Mouse (Mus musculus) left cerebral cortex, postnatal 25 days (tissue): ENCODE results near the gene Arpp21. TPM values are rescaled to one million over a fixed set of nuclear protein-coding genes. Genes with fewer than 3 reads are reported as not detected.
A peak's percentile ranks its signal among the peaks of the same experiment; 100 is the strongest.
"Not testable (repeated sequence)": the region's sequence is repeated elsewhere in the genome, so short reads cannot be mapped to it uniquely, and the experiment has no call there.

Experiments
- DNase-seq, 2 experiments: peaks; one replicate each; pipeline ENCODE4 v3.0.0; 2022; ENCODE audit warnings: low spot score in 2 of 2, mixed read lengths in 1 of 2
- intact Hi-C: fragments of 180-260 bp; cut with DNase I; formaldehyde crosslinking; loops from one replicate; pipeline ENCODE4 v1.15.1; 2025
- microRNA-seq, 2 experiments: library from miRNA; unstranded; fragments of <30 nt; microRNA quantifications; one replicate each; pipeline ENCODE4 v1.2.0; 2022
- total RNA-seq, 2 experiments: library from RNA; stranded (reverse); gene quantifications; 2 replicates each; pipeline ENCODE4 v1.2.3; 2021

The Arpp21 gene
- total RNA-seq, 2 experiments from 2014 or later, result 805 to 898 TPM

DNA sequence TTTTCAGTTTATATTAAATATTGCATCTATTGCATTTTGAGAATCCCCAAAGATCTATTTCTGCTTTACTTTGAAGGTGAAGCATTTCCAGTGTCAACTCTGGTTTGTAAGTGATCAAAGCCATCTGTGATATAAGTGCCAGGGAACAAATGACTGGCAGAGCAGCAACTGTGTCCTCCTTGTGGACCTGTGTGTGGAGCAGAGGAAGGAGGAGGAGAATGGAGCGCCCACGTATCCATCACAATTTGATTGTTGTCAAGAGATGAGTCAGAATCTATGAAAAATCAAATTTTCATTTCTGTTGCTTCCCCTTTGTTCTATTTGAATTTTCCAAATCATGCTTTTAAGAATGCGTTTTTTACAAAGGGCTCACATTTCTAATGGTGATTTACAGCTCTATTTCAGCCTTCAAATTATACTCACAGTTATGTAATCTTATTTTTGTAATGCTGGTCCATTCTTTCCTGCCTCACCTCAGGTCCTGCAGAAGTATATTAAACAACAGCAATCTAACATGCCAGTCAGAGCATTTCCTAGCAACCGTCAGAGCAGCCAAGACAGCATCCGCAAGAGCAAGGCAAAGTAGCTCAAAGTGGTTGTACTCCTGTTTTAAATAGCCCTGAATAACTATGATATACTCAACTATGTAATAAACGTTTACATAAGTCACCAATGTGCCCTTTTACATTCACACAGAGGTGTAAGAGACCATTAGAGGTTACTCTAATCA is 174.9 kb downstream of the Arpp21 start:
- intact Hi-C loops, result no loop called here
- DNase-seq, result peak in 1 of 2 experiments; percentile 19

DNA sequence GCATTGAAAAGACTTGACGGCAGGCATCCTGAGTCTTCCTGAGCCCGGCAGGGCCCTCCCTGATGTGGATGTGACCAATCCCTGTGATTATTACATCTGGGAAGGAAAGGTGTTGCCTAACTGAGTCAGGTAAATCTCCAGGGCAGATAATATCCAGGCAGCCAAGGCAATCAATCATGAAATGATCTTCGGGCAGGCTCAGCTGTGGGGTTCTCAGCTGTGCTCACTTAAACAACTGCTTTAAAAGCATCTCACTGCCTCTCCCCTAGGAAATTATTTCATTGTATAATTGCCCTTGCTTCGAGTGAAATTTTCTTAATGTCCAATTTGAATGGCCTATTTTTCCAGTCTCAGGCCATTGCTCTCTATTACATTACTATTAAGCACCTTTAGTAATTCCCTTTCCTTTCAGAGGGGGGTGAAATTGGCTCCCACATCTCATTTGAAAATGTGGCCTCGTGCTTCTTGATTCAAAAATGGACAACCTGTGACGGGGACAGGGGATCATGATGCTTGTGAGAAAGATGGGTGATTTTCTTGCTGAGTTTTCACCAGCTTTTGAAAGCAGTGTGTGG is 180.8 kb downstream of the Arpp21 start:
- intact Hi-C loops, result no loop called here
- DNase-seq, result no peak

DNA sequence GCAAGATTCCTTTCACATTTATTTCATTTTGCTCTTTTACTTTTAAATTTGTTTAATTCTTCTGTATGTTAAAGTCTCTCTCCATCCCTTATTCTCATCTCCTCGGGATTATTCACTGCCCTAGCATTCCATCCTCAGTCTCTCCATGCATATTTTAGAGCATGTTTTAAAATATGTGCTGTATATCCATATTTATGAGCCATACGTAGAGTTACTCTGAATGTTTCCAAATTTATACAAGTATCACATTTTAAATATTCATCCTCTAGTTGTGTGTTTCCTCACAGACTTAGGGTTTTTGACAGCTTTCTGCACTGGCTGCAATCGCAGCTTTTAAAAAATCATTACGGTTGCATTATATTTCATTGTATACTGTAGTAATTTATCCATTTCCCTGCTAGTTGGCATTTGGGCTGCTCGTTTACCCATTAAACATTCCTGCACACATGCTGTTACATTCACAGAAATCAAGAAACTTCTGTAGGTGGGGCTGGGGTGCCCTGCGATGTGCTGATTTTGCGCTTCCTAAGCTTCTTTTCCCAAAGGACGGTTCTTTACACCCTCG is 187.8 kb downstream of the Arpp21 start:
- DNase-seq, result no peak
- intact Hi-C loops, result loop anchor here (5.0 kb wide), 1 partner anchor 111 kb away; no protein-coding TSS in a partner anchor

DNA sequence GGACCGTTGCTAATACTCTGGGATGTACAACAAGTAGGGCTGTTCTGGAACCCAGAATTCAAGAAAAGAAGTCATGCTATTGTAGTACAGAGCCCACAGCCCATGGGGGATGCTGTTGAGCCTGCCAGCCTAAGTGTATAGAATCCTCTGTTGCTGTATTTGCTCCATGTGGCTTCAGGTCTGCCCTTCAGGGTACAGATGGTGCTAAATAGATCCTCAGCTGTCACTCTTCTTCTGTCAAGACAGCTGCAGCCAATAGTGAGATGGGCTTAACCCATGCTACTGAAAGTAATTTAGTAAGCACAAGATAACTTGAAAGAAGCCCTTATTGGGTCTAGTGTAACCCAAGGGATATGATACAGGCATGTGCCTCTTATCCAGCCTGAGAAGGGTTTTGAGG is 195.2 kb downstream of the Arpp21 start:
- no peak for DNase-seq
- intact Hi-C loops, result no loop called here

DNA sequence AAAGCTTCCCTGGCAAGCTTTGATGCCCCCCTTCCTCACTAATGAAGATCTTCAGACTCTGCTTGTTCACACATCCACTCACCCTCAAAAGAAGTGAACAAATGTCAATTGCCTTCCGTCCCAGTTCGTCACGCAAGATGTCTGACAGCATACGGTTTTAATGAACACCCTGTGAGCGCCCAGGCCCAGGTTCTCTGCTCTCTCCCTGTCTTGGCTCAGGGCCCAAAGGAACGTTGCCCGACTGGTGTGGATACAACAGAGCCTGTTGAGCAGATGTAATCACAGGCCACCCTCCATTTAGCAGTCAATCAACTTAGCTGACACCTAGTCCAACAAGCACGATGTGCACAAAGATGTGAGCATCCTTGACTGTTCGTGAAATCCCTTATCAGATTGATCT is 198.0 kb downstream of the Arpp21 start:
- intact Hi-C loops, result no loop called here
- no peak for DNase-seq

DNA sequence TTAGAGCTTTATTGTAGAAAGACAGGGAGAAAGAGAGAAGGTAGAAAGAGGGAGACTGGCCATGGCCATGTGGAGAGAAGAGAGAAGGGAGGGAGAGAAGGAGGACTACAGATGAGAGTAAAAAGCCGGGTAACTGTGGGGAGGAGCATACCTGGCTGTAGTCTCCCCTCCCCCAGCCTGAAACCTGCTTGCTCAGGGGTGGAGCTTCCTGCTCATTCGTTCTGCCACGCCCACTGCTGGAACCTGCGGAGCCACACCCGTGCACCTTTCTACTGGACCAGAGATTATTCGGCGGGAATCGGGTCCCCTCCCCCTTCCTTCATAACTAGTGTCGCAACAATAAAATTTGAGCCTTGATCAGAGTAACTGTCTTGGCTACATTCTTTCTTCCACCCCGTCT is 201.9 kb downstream of the Arpp21 start:
- intact Hi-C loops, DNase-seq: not testable (repeated sequence)

DNA sequence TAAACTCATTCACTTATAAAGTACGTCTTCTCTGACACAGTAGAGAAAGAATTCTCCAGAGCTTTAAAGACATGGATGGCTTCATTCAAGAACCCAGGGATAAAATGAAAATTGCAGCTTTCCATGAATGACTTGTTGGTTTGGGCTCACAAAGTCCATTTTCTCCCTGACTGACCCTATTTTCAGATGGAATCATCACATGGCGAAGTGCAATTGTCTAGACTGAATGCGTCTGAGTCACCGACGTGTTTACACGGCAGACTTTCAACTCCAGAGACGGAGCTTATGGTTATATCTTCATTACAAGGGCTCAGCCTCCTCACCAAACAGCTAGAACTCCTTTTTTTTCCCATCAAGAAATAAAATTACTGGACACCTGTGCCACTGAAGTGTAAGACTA is 203.6 kb downstream of the Arpp21 start:
- no peak for DNase-seq
- intact Hi-C loops, result no loop called here

DNA sequence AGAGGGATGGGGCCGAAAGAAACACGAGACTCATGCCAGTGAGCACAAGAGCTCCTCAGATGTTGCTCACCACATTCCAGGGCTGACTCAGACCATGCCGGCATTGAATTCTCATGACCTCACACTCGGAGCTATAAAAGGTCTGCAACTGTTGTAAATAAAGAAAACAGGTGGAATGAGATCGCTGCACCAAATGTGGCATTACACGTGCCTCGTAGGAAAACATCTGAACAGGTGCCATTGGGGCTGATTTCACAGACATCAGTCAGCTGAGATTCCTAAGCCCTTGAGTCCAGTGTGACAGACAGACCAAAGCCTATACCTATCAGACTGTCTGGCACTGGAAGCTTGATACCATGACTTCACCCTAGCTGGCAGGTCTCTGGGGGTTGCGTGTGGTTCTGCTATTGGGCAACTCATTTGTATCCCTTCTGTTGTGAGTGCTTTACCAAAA is 212.1 kb downstream of the Arpp21 start:
- intact Hi-C loops, result no loop called here
- DNase-seq, result no peak

DNA sequence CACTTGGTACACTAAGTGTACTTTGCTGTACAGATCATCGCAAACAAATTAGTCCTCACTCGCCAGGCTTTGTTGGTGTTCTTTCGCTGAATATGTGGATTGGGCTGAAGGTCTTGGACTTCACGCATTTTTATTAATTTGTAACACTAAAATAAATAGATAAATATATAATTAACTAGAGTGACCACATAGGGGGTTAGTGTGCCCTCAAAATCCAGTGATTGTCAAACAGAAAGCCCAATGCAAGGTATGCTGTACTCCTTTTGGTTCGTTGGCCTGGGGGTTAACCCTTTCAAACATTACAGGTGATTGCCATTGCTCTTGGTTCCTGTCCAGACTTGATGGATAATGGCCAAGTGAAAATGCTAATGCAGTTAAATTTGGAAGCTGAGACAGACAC is 212.6 kb downstream of the Arpp21 start:
- intact Hi-C loops, result no loop called here
- DNase-seq, result no peak

Small RNAs within 50 kb of the gene (microRNA-seq; reads per million reads assigned to microRNA genes)
- 3,793 to 4,148 reads per million in 2 experiments for gene Mir128-2
